Mouse (Mus musculus) inflammation-experienced regulatory T-cells, adult 6 months (primary cell): ENCODE measurements around the gene Ildr2. TPM values are rescaled to one million over a fixed set of nuclear protein-coding genes. Genes with fewer than 3 reads are reported as not detected.

ENCODE experiments used
- ATAC-seq: one replicate; pipeline ENCODE4 v1.8.0; 2017
- polyA plus RNA-seq, 3 experiments: library from polyadenylated mRNA; unstranded; fragments of 100-300 nt; shearing (Covaris generic); gene quantifications; one replicate each; pipeline ENCODE4 v1.2.1; 2017

Gene Ildr2
- not detected for polyA plus RNA-seq

DNA sequence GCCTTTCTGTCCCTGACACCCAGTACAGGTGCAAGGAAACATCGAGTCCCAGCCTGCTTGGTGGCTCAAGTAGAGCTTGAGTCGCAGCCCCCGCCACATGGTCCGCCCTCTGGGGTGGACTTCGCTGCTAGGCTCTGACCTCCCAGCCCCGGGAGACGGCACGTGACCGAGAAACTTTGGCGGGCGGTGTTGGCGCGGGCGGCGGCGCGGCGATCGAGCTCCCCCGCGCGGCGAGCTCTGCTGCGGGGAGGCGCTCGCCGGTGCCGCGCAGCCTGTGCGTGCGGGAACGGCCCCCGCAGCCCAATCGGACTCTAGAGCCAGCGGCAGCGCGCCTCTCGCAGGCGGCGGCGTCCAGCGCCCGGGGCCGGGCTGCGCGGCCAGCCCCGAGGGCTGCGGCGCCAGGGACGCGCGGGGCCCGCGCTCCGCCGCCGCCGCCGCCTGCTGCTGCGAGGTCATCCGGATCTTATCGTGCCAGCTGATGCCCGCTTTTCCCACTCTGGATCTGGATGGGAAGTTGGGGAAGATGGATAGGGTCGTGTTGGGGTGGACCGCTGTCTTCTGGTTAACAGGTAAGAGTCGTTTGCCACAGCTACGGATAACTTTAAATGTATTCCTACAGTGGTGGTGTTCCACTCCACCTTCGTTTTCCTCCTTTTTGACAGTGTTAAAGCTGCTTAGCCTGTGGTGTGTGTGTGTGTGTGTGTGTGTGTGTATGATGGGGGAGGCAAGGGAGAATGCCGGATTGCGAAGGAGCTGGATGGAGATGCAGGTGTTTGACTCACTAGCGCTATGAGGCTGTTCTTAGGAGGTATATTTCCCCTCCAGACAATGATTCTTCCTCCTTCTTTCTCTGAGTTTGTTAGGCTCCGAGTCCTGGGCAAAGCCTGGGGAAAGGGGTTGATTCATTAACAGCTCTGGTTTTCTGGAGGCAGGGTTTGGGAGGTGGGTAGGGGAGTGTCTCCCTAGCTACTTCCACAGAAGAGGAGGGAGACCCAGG lies at the start of gene Ildr2:
Gene Ildr2 (plus strand): TSS at position 242 of the 997 bp plus-strand sequence.
- no peak for ATAC-seq

- no peak for ATAC-seq
These were observed 49.8 kb upstream of the Ildr2 start for GRCm38 (mm10) chr1:166204171-166204570.

- ATAC-seq = no peak
These were observed 48.8 kb upstream of the Ildr2 start for GRCm38 (mm10) chr1:166205159-166205558.

DNA sequence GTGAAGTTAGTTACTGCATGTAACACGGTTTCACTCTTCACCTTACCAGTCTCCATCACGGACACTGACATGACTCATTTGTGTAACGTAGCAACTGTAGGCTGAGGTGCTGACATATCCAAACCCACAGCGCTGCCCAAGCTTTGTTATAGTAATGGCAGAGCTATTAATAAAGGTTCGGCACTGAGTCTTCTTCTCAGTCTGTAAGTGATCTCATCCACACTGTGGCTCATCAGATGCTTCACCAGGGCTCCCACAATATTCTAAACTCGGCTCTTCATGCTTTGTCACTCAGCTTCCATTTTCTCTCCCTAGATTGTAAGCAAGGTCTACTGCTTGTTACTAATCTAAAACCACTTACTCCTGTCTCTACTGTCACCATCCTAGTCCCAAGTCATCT lies 44.6 kb upstream of the Ildr2 start:
- ATAC-seq = no peak

DNA sequence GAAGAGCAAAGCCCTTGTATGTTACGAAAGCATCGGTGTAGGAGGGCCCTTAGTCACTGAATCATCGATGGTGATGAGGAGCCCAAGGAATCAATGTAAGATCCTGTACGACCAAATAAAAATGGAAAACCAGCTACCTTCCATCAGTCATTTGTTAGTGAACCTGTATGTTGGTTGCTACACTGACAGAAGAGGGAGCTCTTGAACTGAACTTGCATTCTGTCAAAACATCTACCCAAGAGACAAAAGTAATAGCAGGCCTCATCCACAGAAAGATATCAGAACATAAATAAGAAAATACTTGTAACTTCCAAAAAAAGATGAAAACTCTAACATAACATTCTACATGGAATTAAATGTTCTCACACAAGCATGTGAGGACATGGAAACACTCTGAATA lies 39.8 kb upstream of the Ildr2 start:
- ATAC-seq = no peak

DNA sequence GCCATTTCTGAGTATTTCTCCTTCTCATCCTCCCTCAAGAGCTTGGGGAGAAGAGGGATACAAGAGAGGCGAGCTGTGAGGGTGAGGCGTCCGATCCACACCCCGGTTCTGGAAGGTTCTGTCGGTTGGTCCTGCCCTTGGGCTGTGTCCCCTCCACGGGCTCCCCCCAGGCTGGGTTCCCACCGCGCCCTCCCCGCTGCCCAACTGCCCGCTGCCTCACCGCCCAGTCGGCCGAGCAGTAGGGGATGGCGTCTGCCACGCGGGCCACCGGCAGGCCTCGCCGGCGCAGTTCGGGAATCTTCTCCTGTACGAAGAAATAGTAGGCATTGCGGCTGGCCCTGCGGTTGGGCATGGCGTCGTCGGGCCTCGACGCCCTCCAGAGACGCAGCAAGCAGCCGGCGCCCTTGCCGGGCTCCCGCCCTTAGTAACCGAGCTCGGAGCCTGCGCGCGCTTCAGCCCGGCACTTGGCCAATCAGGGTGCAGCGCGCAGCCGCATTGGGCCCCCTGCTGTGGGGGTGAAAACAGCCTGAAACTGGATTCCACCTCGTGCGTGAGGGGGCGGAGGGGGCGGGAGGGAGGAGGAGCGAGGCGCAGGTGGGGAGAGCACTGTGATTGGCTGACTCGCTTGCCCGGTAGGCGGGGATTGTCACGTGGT lies 15.5 kb upstream of the Ildr2 start, which contains the start of gene Mael:
Gene Mael (minus strand): TSS at position 433 of the 655 bp plus-strand sequence.
- no peak for ATAC-seq

DNA sequence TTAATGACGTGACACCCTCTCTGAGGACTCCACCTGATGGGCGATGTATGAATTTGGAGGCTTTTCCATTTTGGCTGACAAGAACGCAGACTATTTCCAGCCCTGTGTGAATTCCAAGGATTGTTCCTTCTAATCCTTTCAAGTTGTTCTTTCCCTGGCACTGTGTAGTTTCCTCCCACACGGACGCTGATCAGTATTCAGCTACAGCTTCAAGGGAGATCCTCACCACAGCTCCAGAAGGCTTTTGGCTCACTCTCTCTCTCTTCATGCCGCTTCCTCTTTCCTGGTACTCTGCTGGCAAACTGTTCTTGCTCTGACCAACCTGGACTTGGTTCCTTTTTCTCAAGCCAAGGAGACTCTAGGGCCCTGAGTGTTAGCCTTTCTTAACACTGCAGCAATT lies 9.7 kb upstream of the Ildr2 start:
- no peak for ATAC-seq

DNA sequence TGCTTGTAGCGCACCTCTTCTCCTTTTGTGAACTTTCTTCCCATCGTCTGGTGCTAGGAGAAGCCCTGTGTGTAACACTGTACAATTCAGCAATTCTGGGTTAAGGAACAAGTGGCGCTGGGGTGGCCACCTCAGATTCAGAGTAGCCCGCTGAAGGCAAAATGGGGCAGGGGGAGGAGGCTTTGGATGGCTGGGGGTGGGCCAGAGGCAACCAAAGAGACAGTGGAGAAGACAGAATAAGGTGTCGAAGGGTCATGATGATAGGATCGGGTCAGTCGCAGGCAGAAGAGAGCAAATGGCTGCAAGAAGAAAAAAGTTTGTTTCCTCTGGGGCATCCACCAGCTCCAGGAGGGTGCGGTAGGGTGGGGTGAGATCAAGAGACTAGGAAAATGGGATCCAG lies 1.2 kb downstream of the Ildr2 start:
- no peak for ATAC-seq

DNA sequence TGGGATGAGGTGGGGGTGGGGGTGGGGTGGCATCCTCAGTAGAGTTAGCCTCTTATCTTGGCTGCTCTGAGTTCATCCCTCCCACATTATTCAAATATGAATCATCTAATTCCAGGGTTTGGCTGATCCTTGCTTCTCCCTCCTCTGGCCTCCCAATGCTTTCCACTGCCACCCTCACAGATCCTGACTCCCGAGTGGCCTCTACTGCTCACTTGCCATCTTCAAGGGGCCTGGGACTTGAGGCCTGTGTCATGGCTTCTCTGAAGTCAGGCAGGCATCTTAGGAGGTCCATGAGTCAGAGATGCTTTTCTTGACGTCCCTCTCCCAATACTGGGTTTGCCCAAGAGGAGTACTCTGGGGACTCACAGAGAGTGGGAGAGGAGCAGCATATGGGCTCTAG lies 1.7 kb downstream of the Ildr2 start:
- ATAC-seq = no peak

GRCm38 (mm10) chr1:166256302-166256701 lies 2.4 kb downstream of the Ildr2 start:
- no peak for ATAC-seq

GRCm38 (mm10) chr1:166256898-166257297 lies 3.0 kb downstream of the Ildr2 start:
- ATAC-seq = no peak

- ATAC-seq = no peak
These were observed 5.6 kb downstream of the Ildr2 start for GRCm38 (mm10) chr1:166259526-166259925.

GRCm38 (mm10) chr1:166266001-166266705 lies 12.2 kb downstream of the Ildr2 start:
- no peak for ATAC-seq

DNA sequence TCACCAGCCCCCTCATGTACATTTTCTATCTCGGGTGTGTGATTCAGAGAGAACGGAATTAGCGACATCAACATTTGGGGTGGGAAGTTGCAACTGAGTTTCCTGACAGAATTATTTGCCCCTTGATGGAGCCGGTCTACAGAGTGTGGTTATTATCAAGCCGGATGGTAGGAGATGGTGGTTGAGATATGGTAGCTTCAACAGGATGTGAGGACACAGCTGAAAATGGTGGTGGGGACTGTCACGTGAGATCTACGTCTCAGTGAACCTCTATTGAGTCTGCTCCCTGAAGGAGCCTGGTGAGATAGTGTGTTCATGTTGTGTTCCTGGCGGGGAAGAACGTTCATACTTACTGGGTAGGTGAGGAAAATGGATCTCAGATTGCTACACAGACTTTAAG lies 13.0 kb downstream of the Ildr2 start:
- no peak for ATAC-seq

DNA sequence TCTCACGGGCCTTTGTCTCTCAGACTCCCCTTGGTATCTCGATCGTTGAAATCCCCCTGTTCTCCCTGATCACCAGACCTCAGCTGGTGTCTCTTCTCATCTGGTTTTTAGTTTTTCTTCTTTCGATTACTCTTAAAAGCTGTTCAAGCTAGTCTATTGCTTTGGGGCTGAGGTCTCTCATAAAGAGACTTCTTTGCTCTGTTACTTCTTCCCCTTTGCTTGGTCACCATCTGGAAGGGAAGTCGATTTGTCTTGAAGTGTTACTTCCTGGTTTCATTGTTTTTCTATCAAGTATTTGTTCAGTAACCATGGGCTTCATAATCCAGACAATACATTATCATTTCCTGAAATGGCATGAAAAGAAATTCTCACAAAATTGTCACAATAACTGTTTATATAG lies 14.3 kb downstream of the Ildr2 start:
- no peak for ATAC-seq

DNA sequence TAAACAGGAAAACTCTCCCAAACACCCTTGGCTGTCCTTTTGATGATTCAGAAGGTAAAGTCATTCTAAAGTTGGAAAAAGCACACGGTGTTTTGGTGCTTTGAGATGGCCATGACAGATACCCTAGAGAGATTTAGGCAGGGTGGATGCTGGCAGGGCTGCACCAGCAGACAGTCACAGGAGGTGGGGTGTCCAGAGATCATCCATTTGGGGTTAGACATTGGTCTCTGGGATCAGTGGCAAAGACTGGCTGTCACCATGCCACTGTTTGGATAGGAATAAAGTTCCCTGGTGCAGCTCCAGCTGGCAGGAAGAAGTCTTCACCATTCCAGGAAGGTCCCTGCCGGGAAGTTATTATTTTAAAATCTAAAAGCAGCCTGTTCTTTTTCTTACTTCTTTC lies 24.8 kb downstream of the Ildr2 start:
- no peak for ATAC-seq

DNA sequence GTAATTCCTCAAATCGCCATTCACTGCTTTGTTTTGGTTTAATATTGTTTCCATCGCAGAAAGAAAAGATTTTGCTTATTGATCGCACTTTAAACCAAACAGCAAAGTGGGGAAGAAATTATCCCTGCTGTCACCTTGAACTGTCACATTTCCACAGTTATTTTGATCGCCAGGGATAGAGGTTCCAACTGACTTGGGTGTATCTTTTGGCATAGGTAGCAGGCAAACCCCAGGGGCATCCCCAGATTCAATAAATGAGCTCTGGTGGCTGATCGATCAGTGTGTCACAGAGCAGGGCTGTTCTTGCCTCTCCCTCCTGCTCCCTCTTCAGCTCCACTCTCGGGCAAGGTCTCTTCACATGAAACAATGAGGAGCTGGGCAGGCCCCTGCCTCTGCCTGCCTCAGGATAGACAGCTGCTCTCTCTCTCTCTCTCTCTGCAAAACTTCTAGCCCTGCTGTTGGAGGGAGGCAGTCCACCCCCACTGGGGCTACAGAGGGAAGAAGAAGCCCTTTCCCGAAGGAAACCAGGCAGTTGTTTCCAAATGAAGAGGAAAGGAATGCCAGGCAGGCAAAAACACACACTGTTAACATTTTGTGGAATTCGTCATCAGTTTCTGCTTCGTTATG lies 25.8 kb downstream of the Ildr2 start:
- ATAC-seq = no peak

DNA sequence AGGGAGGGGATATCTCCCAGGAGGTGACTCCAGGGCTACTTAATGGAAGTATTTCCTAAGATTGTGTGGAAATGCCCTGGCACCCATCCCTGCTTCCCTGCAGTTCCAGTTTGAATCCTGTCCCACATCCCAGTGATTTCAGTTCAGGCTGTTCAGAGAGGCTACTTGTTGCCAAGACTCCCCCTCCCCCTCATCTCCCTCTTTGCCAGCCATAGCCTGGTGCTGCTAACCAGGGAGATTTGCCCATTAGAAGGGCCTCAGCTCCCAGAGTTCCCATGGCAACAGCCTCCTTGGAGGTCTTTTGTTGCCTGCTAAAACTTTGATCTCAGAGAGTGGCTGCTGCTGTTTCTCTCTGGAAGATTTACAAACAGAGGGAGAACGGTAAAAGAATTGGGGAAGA lies 26.6 kb downstream of the Ildr2 start:
- no peak for ATAC-seq

GRCm38 (mm10) chr1:166281287-166281686 lies 27.3 kb downstream of the Ildr2 start:
- ATAC-seq = no peak

DNA sequence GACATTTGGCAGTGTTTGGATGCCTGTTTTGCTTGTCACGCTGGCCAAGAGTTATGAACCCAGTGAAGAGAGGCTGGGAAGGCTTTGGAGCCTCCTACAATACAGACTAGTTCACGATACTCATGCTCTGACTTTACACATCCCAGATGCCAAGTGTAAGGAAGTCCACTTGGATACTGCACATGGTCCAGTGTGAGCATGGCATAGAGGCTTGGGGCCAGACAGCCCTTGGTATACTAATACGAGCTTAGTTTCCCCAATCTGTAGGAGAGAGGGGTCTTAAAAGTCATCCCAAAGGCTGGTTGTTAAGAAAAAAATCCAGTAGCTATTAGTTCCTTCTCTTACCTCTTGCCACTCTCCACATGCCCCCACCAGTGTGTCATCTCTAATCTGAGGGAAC lies 27.9 kb downstream of the Ildr2 start:
- no peak for ATAC-seq

- ATAC-seq = no peak
These were observed 28.8 kb downstream of the Ildr2 start for GRCm38 (mm10) chr1:166282597-166283210.

DNA sequence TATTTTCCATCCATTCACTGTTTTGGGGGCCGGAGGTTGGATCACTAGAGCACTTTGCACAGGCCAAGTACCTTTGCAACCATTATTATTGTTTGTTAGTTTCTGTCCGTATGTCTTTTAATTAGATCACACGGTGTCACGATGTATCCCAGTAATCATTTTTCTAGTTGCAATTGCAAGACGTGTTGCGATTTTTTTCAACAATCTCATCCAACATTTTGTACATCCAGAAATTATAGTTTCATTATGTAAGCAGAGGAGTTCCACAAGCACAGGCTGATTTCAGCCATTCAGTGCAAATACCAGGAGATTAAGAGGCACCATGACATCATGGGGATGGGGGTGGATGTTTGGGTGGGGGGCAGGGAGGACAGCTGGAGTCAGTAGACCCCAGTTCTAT lies 29.5 kb downstream of the Ildr2 start:
- ATAC-seq = no peak
